Mouse (Mus musculus) MEL (cell line): Measurements from ENCODE around the gene Dusp12.

Source experiments
- BHLHE40 ChIP-seq: IDR thresholded peaks from 2 replicates; pipeline ENCODE4 v1.6.1; 2012; ENCODE audit warnings: low read depth, mild to moderate bottlenecking, inconsistent platforms, low read length, improper control_type of control experiment, borderline replicate concordance
- EP300 ChIP-seq, 2 experiments: IDR thresholded peaks; 2 replicates each; pipeline ENCODE4 v1.6.1; 2011; ENCODE audit warnings: improper control_type of control experiment in 2 of 2, low read length in 2 of 2, low read depth in 1 of 2, mild to moderate bottlenecking in 1 of 2
- GABPA ChIP-seq: IDR thresholded peaks from 2 replicates; pipeline ENCODE4 v1.6.1; 2012; ENCODE audit warnings: low read depth, mild to moderate bottlenecking, inconsistent platforms, low read length, improper control_type of control experiment, moderate library complexity
- JUND ChIP-seq: IDR thresholded peaks from 2 replicates; pipeline ENCODE4 v1.6.1; 2011; ENCODE audit warnings: low read depth, mild to moderate bottlenecking, improper control_type of control experiment, low read length
- MYC ChIP-seq: IDR thresholded peaks from 2 replicates; pipeline ENCODE4 v1.6.1; 2011; ENCODE audit warnings: low read depth, mild to moderate bottlenecking, low read length, improper control_type of control experiment, moderate library complexity

DNA sequence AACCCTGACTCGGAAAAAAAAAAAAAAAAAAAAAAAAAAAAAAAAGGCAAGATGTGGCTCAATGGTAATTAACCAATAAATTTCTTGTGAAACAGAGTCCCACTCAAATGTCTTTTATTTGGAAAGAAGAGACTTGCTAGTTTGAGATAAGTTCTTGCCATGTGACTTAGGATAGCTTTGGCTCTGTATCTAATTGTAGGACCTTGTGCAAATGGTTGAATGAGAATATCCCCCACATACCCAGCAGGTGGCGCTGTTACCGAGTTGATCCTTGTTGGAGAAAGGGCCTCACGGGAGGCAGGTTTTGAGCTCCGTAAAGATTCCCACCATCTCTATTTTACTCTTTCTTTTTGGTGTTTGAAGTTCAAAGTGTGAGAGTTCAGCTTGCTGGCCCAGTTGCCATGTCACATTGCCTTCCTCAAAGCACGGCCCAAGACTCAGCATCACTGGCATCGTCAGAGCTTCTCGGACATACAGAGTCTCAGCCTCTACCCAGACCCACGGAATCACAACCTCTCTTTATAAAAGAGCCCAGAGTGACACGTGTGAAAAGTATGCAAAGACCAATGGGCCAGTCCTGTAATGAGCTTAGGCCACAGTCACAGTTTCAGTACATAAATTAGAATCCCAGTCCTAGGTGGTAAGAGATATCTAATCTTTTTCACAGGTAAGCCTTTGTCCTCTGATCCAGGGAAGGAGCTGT, 16.3 kb upstream of the Dusp12 start:
- TF ChIP-seq JUND: 0 out of 2 replicates have a peak, but pooled peaks have one; percentile 53
- peak; percentile 90 for TF ChIP-seq MYC
- peak; percentile 38 for TF ChIP-seq BHLHE40
- no peak for TF ChIP-seq GABPA
- no peak for TF ChIP-seq EP300 (IDR thresholded peaks at IDR 0.05; ENCODE audit: low read depth in 1 of 2, low read length in 2 of 2)
